28 mouse cellular contexts compared by ENCODE assay signal in the genomic region with DNA sequence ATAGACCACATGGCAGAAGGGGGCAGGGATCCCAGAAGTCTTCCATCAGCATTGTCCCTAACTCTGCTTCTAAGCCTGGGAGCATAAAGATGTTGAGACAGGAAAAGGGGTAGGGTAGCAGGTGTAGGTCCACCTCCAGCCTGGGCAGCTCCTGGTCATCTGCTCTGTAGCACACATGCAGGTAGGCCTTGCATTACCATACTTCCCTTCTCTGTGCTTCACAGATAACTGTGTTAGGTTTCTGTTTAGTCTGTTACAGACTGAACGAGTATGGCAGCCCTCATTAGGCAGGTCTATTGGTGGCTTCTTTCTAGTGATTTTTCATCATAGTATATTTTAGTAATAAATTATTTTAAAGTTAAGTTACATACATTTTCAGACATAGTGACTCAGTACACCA. TPM values are rescaled to one million over a fixed set of nuclear protein-coding genes. Genes with fewer than 3 reads are reported as not detected.
DNase-seq lines count a peak whose midpoint lies in the region; ATAC-seq and TF ChIP-seq lines count a peak whose summit lies in the region.
"Had no signal": no experiment of that assay in that cellular context is flagged by ENCODE, and none has a peak within 500 bp of the region (broad histone marks: within the 10 kb centered on the region; RNA-seq: fewer than 3 reads in every experiment).

No protein-coding gene starts in this region.

- intact Hi-C loops in heart, postnatal 14 days (cut with DNase I): no loop called here

- peak overlapping the region; percentile 47 for H3K27ac ChIP-seq in heart, embryonic 10.5 days
- H3K27ac ChIP-seq in liver, adult 2 months (replicated peaks; ENCODE audit: insufficient read depth, low read depth, low read length): no peak overlapping the region; the same call in 1 of the 2 replicates
- H3K27ac ChIP-seq in MEL (ENCODE audit: control insufficient read depth, low read depth, low read length): peak overlapping the region; percentile 72
- H3K27ac ChIP-seq in liver, embryonic 13.5 days: no peak overlapping the region
- H3K27ac ChIP-seq: embryonic facial prominence, embryonic 10.5 days; embryonic facial prominence, embryonic 13.5 days; forebrain, embryonic 12.5 days; forebrain, embryonic 15.5 days; heart, embryonic 15.5 days; hindbrain, embryonic 10.5 days; hindbrain, embryonic 13.5 days had no signal

- H3K9me3 ChIP-seq in heart, embryonic 10.5 days: no peaks in the 10 kb centered on the region
- no peaks in the 10 kb centered on the region for H3K9me3 ChIP-seq in MEL (replicated peaks; ENCODE audit: insufficient read depth, low read length)
- H3K9me3 ChIP-seq in liver, embryonic 13.5 days (replicated peaks): no peaks in the 10 kb centered on the region
- H3K9me3 ChIP-seq: embryonic facial prominence, embryonic 10.5 days; embryonic facial prominence, embryonic 13.5 days; forebrain, embryonic 12.5 days; forebrain, embryonic 15.5 days; heart, embryonic 15.5 days; hindbrain, embryonic 10.5 days; hindbrain, embryonic 13.5 days had no signal

- no peak for DNase-seq in heart, embryonic 10.5 days (ENCODE audit: low spot score)
- DNase-seq in heart, postnatal 14 days: no peak
- no peak for DNase-seq in liver, adult 2 months (ENCODE audit: extremely low read depth, low read depth, low spot score)
- DNase-seq in liver (no peak), MEL (ENCODE audit: low read depth, low spot score) (peak; percentile 56)
- DNase-seq in liver, embryonic 13.5 days: no peak
- DNase-seq in urinary bladder, postnatal 4 days (ENCODE audit: low spot score in 2 of 2): no peak
- no peak for DNase-seq in cerebellum, postnatal 4 days (ENCODE audit: low spot score in 2 of 2)
- DNase-seq: adrenal gland, postnatal 10 days; adrenal gland, postnatal 36 days; cerebellum, adult 18-20 months; cerebellum, adult 9-10 months; cerebellum, postnatal 14 days; embryo, embryonic 11 days; gastrocnemius, postnatal 25 days; heart, adult 18-20 months had no signal

- peak overlapping the region; percentile 5; the same call in 1 of the 2 replicates for H3K9ac ChIP-seq in liver, adult 2 months (ENCODE audit: low read depth, low read length)
- peak overlapping the region; percentile 15; the same call in 1 of the 2 replicates for H3K9ac ChIP-seq in MEL (ENCODE audit: control insufficient read depth, low read depth, low read length, poor library complexity, severe bottlenecking)
- H3K9ac ChIP-seq in liver, embryonic 13.5 days: no peak overlapping the region
- H3K9ac ChIP-seq: embryonic facial prominence, embryonic 13.5 days; forebrain, embryonic 12.5 days; forebrain, embryonic 15.5 days; heart, embryonic 15.5 days; hindbrain, embryonic 13.5 days had no signal

- H3K27me3 ChIP-seq in heart, embryonic 10.5 days (ENCODE audit: insufficient read depth, poor library complexity, severe bottlenecking): no peaks in the 10 kb centered on the region
- no peaks in the 10 kb centered on the region for H3K27me3 ChIP-seq in liver, adult 2 months (ENCODE audit: control insufficient read depth, insufficient read depth, low read length)
- H3K27me3 ChIP-seq in MEL (ENCODE audit: control insufficient read depth in 1 of 2, insufficient read depth in 2 of 2, low read length in 2 of 2): no peaks in the 10 kb centered on the region
- H3K27me3 ChIP-seq in liver, embryonic 13.5 days: no peaks in the 10 kb centered on the region
- H3K27me3 ChIP-seq: embryonic facial prominence, embryonic 13.5 days; forebrain, embryonic 12.5 days; forebrain, embryonic 15.5 days; heart, embryonic 15.5 days; hindbrain, embryonic 13.5 days; Patski had no signal

- H3K36me3 ChIP-seq in heart, embryonic 10.5 days: peaks cover 38% of the 10 kb centered on the region
- H3K36me3 ChIP-seq in liver, adult 2 months (ENCODE audit: control insufficient read depth, insufficient read depth, low read length): peaks cover 54% of the 10 kb centered on the region
- H3K36me3 ChIP-seq in MEL (ENCODE audit: control insufficient read depth in 1 of 2, insufficient read depth in 2 of 2, low read length in 2 of 2): peaks cover 0 to 31% of the 10 kb centered on the region in 2 experiments; a peak in 2 of 4 replicates
- H3K36me3 ChIP-seq in liver, embryonic 13.5 days: peaks cover 40% of the 10 kb centered on the region

- no peak for TF ChIP-seq CTCF in liver, adult 2 months (IDR thresholded peaks at IDR 0.05; ENCODE audit: low read depth, low read length)
- no peak for TF ChIP-seq CTCF in MEL (IDR thresholded peaks at IDR 0.05 in 2 of 3, conservative IDR thresholded peaks at IDR 0.05 in 1 of 3; ENCODE audit: control insufficient read depth in 1 of 3, insufficient read depth in 1 of 3, low read depth in 2 of 3, low read length in 3 of 3, poor library complexity in 1 of 3, severe bottlenecking in 1 of 3)

- TF ChIP-seq RAD21 in MEL (IDR thresholded peaks at IDR 0.05; ENCODE audit: low read depth, low read length): no peak

- peaks cover 13% of the 10 kb centered on the region for H3K4me1 ChIP-seq in heart, embryonic 10.5 days
- H3K4me1 ChIP-seq in liver, adult 2 months (ENCODE audit: control insufficient read depth, insufficient read depth, low read length): peaks cover 26% of the 10 kb centered on the region
- H3K4me1 ChIP-seq in MEL (ENCODE audit: control insufficient read depth in 1 of 2, insufficient read depth in 2 of 2, low read length in 2 of 2): peaks cover 25 to 32% of the 10 kb centered on the region in 2 experiments
- H3K4me1 ChIP-seq in liver, embryonic 13.5 days (replicated peaks): peaks cover 44% of the 10 kb centered on the region
- H3K4me1 ChIP-seq: forebrain, embryonic 12.5 days; forebrain, embryonic 15.5 days; hindbrain, embryonic 13.5 days had no signal

- no peak for TF ChIP-seq EP300 in MEL (IDR thresholded peaks at IDR 0.05; ENCODE audit: low read depth in 1 of 2, low read length in 2 of 2)

- peak; percentile 13; the same call in 1 of the 2 replicates for ATAC-seq in liver, embryonic 13.5 days (ENCODE audit: low read depth)
- ATAC-seq: forebrain, embryonic 15.5 days; hindbrain, embryonic 16.5 days; Patski had no signal

- H3K4me3 ChIP-seq in heart, embryonic 10.5 days: no peak overlapping the region
- no peak overlapping the region for H3K4me3 ChIP-seq in liver, adult 2 months (ENCODE audit: insufficient read depth, low read depth, low read length)
- H3K4me3 ChIP-seq in MEL (ENCODE audit: control insufficient read depth in 1 of 2, insufficient read depth in 1 of 2, low read depth in 2 of 2, low read length in 2 of 2): peak overlapping the region in 1 of 2 experiments; percentile 20; a peak in 2 of 4 replicates
- no peak overlapping the region for H3K4me3 ChIP-seq in liver, embryonic 13.5 days (replicated peaks)
- H3K4me3 ChIP-seq: embryonic facial prominence, embryonic 10.5 days; embryonic facial prominence, embryonic 13.5 days; erythroblast, embryonic 14.5 days; forebrain, embryonic 12.5 days; forebrain, embryonic 15.5 days; heart, embryonic 15.5 days; hindbrain, embryonic 10.5 days; hindbrain, embryonic 13.5 days had no signal

- peaks cover 8% of the 10 kb centered on the region; the same call in 1 of the 2 replicates for H3K79me2 ChIP-seq in liver, adult 2 months (ENCODE audit: control insufficient read depth, insufficient read depth, low read length)
- H3K79me2 ChIP-seq in MEL (ENCODE audit: control insufficient read depth, insufficient read depth, low read length, poor library complexity): no peaks in the 10 kb centered on the region

- H3K4me2 ChIP-seq in liver, embryonic 13.5 days: no peak overlapping the region
- H3K4me2 ChIP-seq: embryonic facial prominence, embryonic 13.5 days; forebrain, embryonic 12.5 days; forebrain, embryonic 15.5 days; heart, embryonic 15.5 days; hindbrain, embryonic 13.5 days had no signal

- no peak for TF ChIP-seq POLR2A in liver, adult 2 months (IDR thresholded peaks at IDR 0.05; ENCODE audit: extremely low read depth, insufficient read depth, low read length)
- TF ChIP-seq POLR2A in MEL (IDR thresholded peaks at IDR 0.05; ENCODE audit: control insufficient read depth in 1 of 2, insufficient read depth in 1 of 2, low read depth in 1 of 2, low read length in 2 of 2, poor library complexity in 1 of 2): no peak

- WGBS in heart, embryonic 10.5 days: 67% methylated on average over 1 of the region's 1 CpGs
- WGBS in liver, adult 2 months: 45% methylated on average over 1 of the region's 1 CpGs
- 20% methylated on average over 1 of the region's 1 CpGs for WGBS in liver, embryonic 13.5 days (ENCODE audit: insufficient replicate concordance)

RNA-seq across cellular contexts. Expression of a gene that starts 12.5 kb away (rescaled TPM):
- polyA plus RNA-seq in heart, embryonic 10.5 days (2016; fragmentation: Nextera tagmentation; extraction: Ambion mirVana): 16.1 and 16.3 TPM in 2 replicates
- total RNA-seq in heart, postnatal 14 days (2021): 10 to 100 TPM; 11.5 to 11.9 TPM
- total RNA-seq in liver, adult 2 months (2014; rRNA removed): 11.6 and 16.2 TPM in 2 replicates
- polyA plus RNA-seq in liver, adult 2 months (2012; rRNA removed): 13.0 and 14.7 TPM in 2 replicates
- 10.2 and 11.1 TPM in 2 replicates for total RNA-seq in MEL (2012; rRNA removed)
- polyA plus RNA-seq in MEL (2012; ENCODE audit: insufficient read depth in 1 of 2, insufficient read length in 2 of 2, low read depth in 1 of 2, low replicate concordance in 2 of 2, missing spikeins in 1 of 2): 10 to 100 TPM in 1 of 2 experiments, not detected in 1; 12.9 TPM
- polyA plus RNA-seq in liver, embryonic 13.5 days (2015; fragmentation: Nextera tagmentation; extraction: Ambion mirVana): 3.8 and 4.9 TPM in 2 replicates

RNA-seq across cellular contexts. Expression of a gene that starts 13.3 kb away (rescaled TPM):
- 36.9 and 38.0 TPM in 2 replicates for polyA plus RNA-seq in heart, embryonic 10.5 days (2016; fragmentation: Nextera tagmentation; extraction: Ambion mirVana)
- 10 to 100 TPM; 48.1 to 53.0 TPM for total RNA-seq in heart, postnatal 14 days (2021)
- 915 and 1,082 TPM in 2 replicates for total RNA-seq in liver, adult 2 months (2014; rRNA removed)
- 816 and 942 TPM in 2 replicates for polyA plus RNA-seq in liver, adult 2 months (2012; rRNA removed)
- 16.3 and 18.0 TPM in 2 replicates for total RNA-seq in MEL (2012; rRNA removed)
- 10 to 100 TPM in 1 of 2 experiments, not detected in 1; 33.3 TPM for polyA plus RNA-seq in MEL (2012; ENCODE audit: insufficient read depth in 1 of 2, insufficient read length in 2 of 2, low read depth in 1 of 2, low replicate concordance in 2 of 2, missing spikeins in 1 of 2)
- polyA plus RNA-seq in liver, embryonic 13.5 days (2015; fragmentation: Nextera tagmentation; extraction: Ambion mirVana): 61.1 and 67.2 TPM in 2 replicates

RNA-seq across cellular contexts. Expression of a gene that starts 39.2 kb away (rescaled TPM):
- 2.1 and 2.3 TPM in 2 replicates for polyA plus RNA-seq in heart, embryonic 10.5 days (2016; fragmentation: Nextera tagmentation; extraction: Ambion mirVana)
- under 1 TPM; 0.32 to 0.57 TPM for total RNA-seq in heart, postnatal 14 days (2021)
- not detected in 2 replicates for total RNA-seq in liver, adult 2 months (2014; rRNA removed)
- polyA plus RNA-seq in liver, adult 2 months (2012; rRNA removed): not detected in 2 replicates
- total RNA-seq in MEL (2012; rRNA removed): 0.20 and 0.62 TPM in 2 replicates
- polyA plus RNA-seq in MEL (2012; ENCODE audit: insufficient read depth in 1 of 2, insufficient read length in 2 of 2, low read depth in 1 of 2, low replicate concordance in 2 of 2, missing spikeins in 1 of 2): 10 to 100 TPM in 1 of 2 experiments, not detected in 1; 24.0 TPM
- 8.8 and 12.4 TPM in 2 replicates for polyA plus RNA-seq in liver, embryonic 13.5 days (2015; fragmentation: Nextera tagmentation; extraction: Ambion mirVana)
- total RNA-seq: gastrocnemius, adult 8-10 months; gastrocnemius, postnatal 25 days had no signal
- polyA plus RNA-seq: erythroblast, embryonic 14.5 days had no signal

RNA-seq across cellular contexts. Expression of a gene that starts 39.9 kb away (rescaled TPM):
- 2.0 and 2.4 TPM in 2 replicates for polyA plus RNA-seq in heart, embryonic 10.5 days (2016; fragmentation: Nextera tagmentation; extraction: Ambion mirVana)
- 1 to 10 TPM; 5.4 to 6.0 TPM for total RNA-seq in heart, postnatal 14 days (2021)
- total RNA-seq in liver, adult 2 months (2014; rRNA removed): 1.5 and 1.6 TPM in 2 replicates
- 0.71 and 0.77 TPM in 2 replicates for polyA plus RNA-seq in liver, adult 2 months (2012; rRNA removed)
- total RNA-seq in MEL (2012; rRNA removed): 4.7 and 5.0 TPM in 2 replicates
- 1 to 10 TPM in 1 of 2 experiments, not detected in 1; 6.9 TPM for polyA plus RNA-seq in MEL (2012; ENCODE audit: insufficient read depth in 1 of 2, insufficient read length in 2 of 2, low read depth in 1 of 2, low replicate concordance in 2 of 2, missing spikeins in 1 of 2)
- polyA plus RNA-seq in liver, embryonic 13.5 days (2015; fragmentation: Nextera tagmentation; extraction: Ambion mirVana): 0.43 and 0.58 TPM in 2 replicates

RNA-seq across cellular contexts. Expression of a gene that starts 58.0 kb away (rescaled TPM):
- 0.11 and 0.29 TPM in 2 replicates for polyA plus RNA-seq in heart, embryonic 10.5 days (2016; fragmentation: Nextera tagmentation; extraction: Ambion mirVana)
- not detected for total RNA-seq in heart, postnatal 14 days (2021)
- total RNA-seq in liver, adult 2 months (2014; rRNA removed): 0.13 and 0.18 TPM in 2 replicates
- polyA plus RNA-seq in liver, adult 2 months (2012; rRNA removed): 0.19 and 0.23 TPM in 2 replicates
- total RNA-seq in MEL (2012; rRNA removed): not detected in 2 replicates
- polyA plus RNA-seq in MEL (2012; ENCODE audit: insufficient read depth in 1 of 2, insufficient read length in 2 of 2, low read depth in 1 of 2, low replicate concordance in 2 of 2, missing spikeins in 1 of 2): not detected
- polyA plus RNA-seq in liver, embryonic 13.5 days (2015; fragmentation: Nextera tagmentation; extraction: Ambion mirVana): 0.13 and 0.16 TPM in 2 replicates
- total RNA-seq: gastrocnemius, adult 8-10 months; heart, adult 18-20 months; heart, postnatal 25 days had no signal
- polyA plus RNA-seq: erythroblast, embryonic 14.5 days had no signal

Comparison
In these comparisons a context has a peak if more than half of its experiments do, and no peak if none do; other contexts are left out.
1. RNA of a gene that starts 13.3 kb away (polyA plus RNA-seq): 816 to 942 TPM in liver, adult 2 months; 61.1 to 67.2 TPM in liver, embryonic 13.5 days, 33.3 TPM in MEL and 36.9 to 38.0 TPM in heart, embryonic 10.5 days; every median in the first group is over 10 times any median in the second.
2. H3K27ac ChIP-seq: peak in heart, embryonic 10.5 days (single experiment) and MEL (single experiment); none in liver, adult 2 months (single experiment) and liver, embryonic 13.5 days (single experiment).